Mouse (Mus musculus) heart, postnatal 25 days (tissue): ENCODE data around the gene Tcte1. TPM values are rescaled to one million over a fixed set of nuclear protein-coding genes. Genes with fewer than 3 reads are reported as not detected.

ENCODE experiments used
- total RNA-seq, 2 experiments: library from RNA; stranded (reverse); gene quantifications; 2 replicates each; pipeline ENCODE4 v1.2.3; 2021

Gene Tcte1
- total RNA-seq, 2 experiments from 2014 or later = not detected

Other genes starting within 250 kb of the Tcte1 start
- 10 to 100 TPM; 36.7 to 42.8 TPM for gene Cdc5l, start 89.7 kb upstream of the Tcte1 start, total RNA-seq
- under 1 TPM; 0.45 to 0.49 TPM for gene Spats1, start 48.0 kb upstream of the Tcte1 start, total RNA-seq
- gene Aars2, start 16.6 kb upstream of the Tcte1 start, total RNA-seq = 10 to 100 TPM; 20.1 to 20.2 TPM
- gene Tmem151b, start 26.2 kb downstream of the Tcte1 start, total RNA-seq = under 1 TPM in 1 of 2 experiments, not detected in 1; 0.05 TPM
- 1 to 10 TPM; 1.3 to 1.4 TPM for gene Nfkbie, start 32.3 kb downstream of the Tcte1 start, total RNA-seq
- 10 to 100 TPM; 23.7 to 24.3 TPM for gene Slc35b2, start 40.4 kb downstream of the Tcte1 start, total RNA-seq
- 1,000 to 10,000 TPM; 1,042 to 1,257 TPM for gene Hsp90ab1, start 49.8 kb downstream of the Tcte1 start, total RNA-seq
- 10 to 100 TPM; 77.9 to 78.4 TPM for gene Slc29a1, start 76.2 kb downstream of the Tcte1 start, total RNA-seq
- gene Mymx, start 78.7 kb downstream of the Tcte1 start, total RNA-seq = not detected
- not detected for gene Capn11, start 135.9 kb downstream of the Tcte1 start, total RNA-seq
- 100 to 1,000 TPM; 132 to 139 TPM for gene Mrpl14, start 162.9 kb downstream of the Tcte1 start, total RNA-seq
- 10 to 100 TPM; 83.5 to 86.1 TPM for gene Tmem63b, start 163.5 kb downstream of the Tcte1 start, total RNA-seq
- under 1 TPM; 0.55 to 0.75 TPM for gene 1600014C23Rik, start 210.4 kb downstream of the Tcte1 start, total RNA-seq